Mouse (Mus musculus) heart, embryonic 12.5 days (tissue): Measurements from ENCODE around the gene Neurog3. TPM values are rescaled to one million over a fixed set of nuclear protein-coding genes. Genes with fewer than 3 reads are reported as not detected.

ENCODE experiments used
- ATAC-seq: fragments of 200-750 bp; cut with Nextera tagmentation; 2 replicates; pipeline ENCODE4 v1.8.0; 2017; ENCODE audit warnings: moderate TSS enrichment, moderate library complexity; ENCODE audit not compliant: insufficient number of reproducible peaks, low FRiP score
- H3K27ac ChIP-seq: fragments of 300-500 bp; sonication (generic); 2 replicates; pipeline ENCODE4 v1.5.1; 2016; ENCODE audit warnings: mild to moderate bottlenecking, moderate library complexity; ENCODE audit not compliant: poor library complexity, severe bottlenecking
- H3K27me3 ChIP-seq: fragments of 300-500 bp; sonication (generic); replicated peaks from 2 replicates; pipeline ENCODE4 v1.6.1; 2016; ENCODE audit warnings: mild to moderate bottlenecking, moderate library complexity
- H3K36me3 ChIP-seq: fragments of 300-500 bp; sonication (generic); 2 replicates; pipeline ENCODE4 v1.6.1; 2016; ENCODE audit warnings: mild to moderate bottlenecking, moderate library complexity
- H3K4me1 ChIP-seq: fragments of 300-500 bp; sonication (generic); replicated peaks from 2 replicates; pipeline ENCODE4 v1.6.1; 2016; ENCODE audit warnings: mild to moderate bottlenecking
- H3K4me2 ChIP-seq: fragments of 300-500 bp; sonication (generic); 2 replicates; pipeline ENCODE4 v1.6.1; 2016; ENCODE audit warnings: mild to moderate bottlenecking, moderate library complexity
- H3K4me3 ChIP-seq: fragments of 300-500 bp; sonication (generic); 2 replicates; pipeline ENCODE4 v1.5.1; 2016; ENCODE audit warnings: mild to moderate bottlenecking
- H3K9ac ChIP-seq: fragments of 300-500 bp; sonication (generic); 2 replicates; pipeline ENCODE4 v1.6.1; 2016; ENCODE audit warnings: mild to moderate bottlenecking, moderate library complexity
- H3K9me3 ChIP-seq: fragments of 300-500 bp; sonication (generic); replicated peaks from 2 replicates; pipeline ENCODE4 v1.6.1; 2016; ENCODE audit warnings: mild to moderate bottlenecking, moderate library complexity
- WGBS: fragments of 180-500 bp; shearing (Covaris S2); methylation state at CpG from one replicate; pipeline ENCODE4 v1.1.7; 2016; 5-methylcytosine and 5-hydroxymethylcytosine counted together
- polyA plus RNA-seq: library from polyadenylated mRNA; unstranded; fragments of >200 nt; fragmentation: Nextera tagmentation; extraction: Ambion mirVana; gene quantifications from 2 replicates; pipeline ENCODE4 v1.2.1, GENCODE M21; 2016

Neurog3 gene
- polyA plus RNA-seq, 1 experiment from 2014 or later = not detected

DNA sequence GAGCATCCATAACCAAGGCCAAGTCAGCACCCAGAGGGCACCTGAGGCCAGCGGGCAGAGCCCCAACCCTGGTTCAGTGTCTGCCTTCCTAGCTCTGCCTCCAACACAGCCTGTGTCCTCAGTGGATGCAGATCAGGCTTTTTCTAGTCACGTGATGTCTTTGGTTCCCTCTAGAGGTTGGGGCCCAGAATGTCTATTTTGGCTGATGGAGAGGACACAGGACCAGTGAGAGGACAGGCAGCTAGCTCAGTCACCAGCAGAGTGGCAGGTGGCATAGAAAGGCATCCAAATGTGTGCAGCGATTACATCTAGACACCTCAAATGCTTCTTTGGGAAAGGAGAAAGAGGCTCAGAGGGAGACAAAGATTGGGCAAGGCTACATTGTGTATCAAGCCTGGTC lies 48.8 kb downstream of the Neurog3 start:
- Histone ChIP-seq H3K27ac (no peak overlapping the region), H3K9ac (no peak overlapping the region), H3K36me3 (no peaks in the 10 kb centered on the region), H3K4me2 (no peak overlapping the region), H3K27me3 (peaks cover 32% of the 10 kb centered on the region), H3K4me1 (no peaks in the 10 kb centered on the region), H3K9me3 (peaks cover 6% of the 10 kb centered on the region), H3K4me3 (no peak overlapping the region)
- 49% methylated on average over 3 of the region's 3 CpGs for WGBS
- no peak for ATAC-seq

DNA sequence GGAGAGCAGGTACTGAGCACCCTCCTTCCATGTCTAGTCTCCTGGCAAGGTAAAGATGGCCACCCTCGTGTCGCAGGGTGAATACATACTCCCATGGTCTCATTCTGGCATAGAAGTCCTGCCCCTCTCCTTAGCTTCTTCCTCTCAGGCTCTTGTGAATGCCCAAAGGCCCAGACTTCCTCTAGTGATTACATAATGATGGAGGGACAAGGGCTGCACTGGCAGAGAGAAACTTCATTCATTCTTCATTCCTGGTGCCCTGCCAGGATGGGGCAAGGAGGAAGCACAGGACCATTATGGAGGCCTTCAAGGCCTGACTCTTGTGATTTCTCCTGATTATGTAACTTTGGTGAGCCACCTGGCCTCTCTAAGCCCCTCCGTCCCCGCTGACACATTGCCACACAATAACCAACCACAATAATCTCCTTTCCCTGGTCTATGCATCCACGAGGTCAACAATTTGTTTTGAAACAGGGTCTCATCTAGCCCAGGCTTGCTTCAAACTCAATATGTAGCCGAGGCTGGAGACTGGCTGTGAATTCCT lies 49.7 kb downstream of the Neurog3 start:
- H3K36me3 ChIP-seq = no peaks in the 10 kb centered on the region
- H3K4me3 ChIP-seq = no peak overlapping the region
- 66% methylated on average over 6 of the region's 6 CpGs for WGBS
- H3K9ac ChIP-seq = no peak overlapping the region
- peaks cover 6% of the 10 kb centered on the region for H3K9me3 ChIP-seq
- H3K4me1 ChIP-seq = no peaks in the 10 kb centered on the region
- peaks cover 33% of the 10 kb centered on the region for H3K27me3 ChIP-seq
- no peak overlapping the region for H3K27ac ChIP-seq
- no peak for ATAC-seq
- H3K4me2 ChIP-seq = no peak overlapping the region

DNA sequence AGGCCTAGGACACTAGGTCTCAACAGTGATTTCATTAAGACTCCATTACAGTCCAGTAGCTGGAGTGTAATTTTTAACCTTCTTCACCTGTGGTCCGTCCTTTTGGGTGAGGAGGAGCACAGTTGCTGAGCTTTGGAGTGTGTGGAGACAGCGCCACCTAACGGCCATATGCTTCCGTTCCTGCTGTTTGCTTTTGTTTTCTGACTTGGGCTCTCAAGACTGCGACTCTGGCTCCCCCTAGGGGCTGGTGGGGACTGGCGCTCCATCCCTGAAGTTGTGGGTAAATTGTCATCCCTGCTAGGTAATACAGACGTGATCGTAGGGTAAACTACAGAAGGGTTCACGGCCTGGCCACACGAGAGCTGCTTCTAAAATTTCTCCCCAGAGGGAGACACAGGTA lies 50.2 kb downstream of the Neurog3 start:
- Histone ChIP-seq H3K36me3 (no peaks in the 10 kb centered on the region), H3K9ac (no peak overlapping the region), H3K9me3 (peaks cover 4% of the 10 kb centered on the region), H3K4me3 (no peak overlapping the region), H3K27me3 (peaks cover 38% of the 10 kb centered on the region), H3K4me1 (no peaks in the 10 kb centered on the region), H3K27ac (no peak overlapping the region), H3K4me2 (no peak overlapping the region)
- 3% methylated on average over 10 of the region's 10 CpGs for WGBS
- no peak for ATAC-seq

Other genes with a start within 250 kb of the Neurog3 start
- gene Col13a1, start 154.0 kb upstream of the Neurog3 start, polyA plus RNA-seq = 20.6 and 24.2 TPM in 2 replicates
- gene Fam241b, start 10.8 kb downstream of the Neurog3 start, polyA plus RNA-seq = 3.7 and 4.1 TPM in 2 replicates
- gene Tspan15, start 98.2 kb downstream of the Neurog3 start, polyA plus RNA-seq = 5.6 and 5.7 TPM in 2 replicates
- gene Tacr2, start 119.3 kb downstream of the Neurog3 start, polyA plus RNA-seq = not detected in 2 replicates
- gene Hk1, start 246.8 kb downstream of the Neurog3 start, polyA plus RNA-seq = 215 and 227 TPM in 2 replicates